Mouse (Mus musculus): ENCODE data around the gene Lepr.
"Not testable (repeated sequence)": the region's sequence is repeated elsewhere in the genome, so short reads cannot be mapped to it uniquely, and the experiment has no call there.

The Lepr gene

DNA sequence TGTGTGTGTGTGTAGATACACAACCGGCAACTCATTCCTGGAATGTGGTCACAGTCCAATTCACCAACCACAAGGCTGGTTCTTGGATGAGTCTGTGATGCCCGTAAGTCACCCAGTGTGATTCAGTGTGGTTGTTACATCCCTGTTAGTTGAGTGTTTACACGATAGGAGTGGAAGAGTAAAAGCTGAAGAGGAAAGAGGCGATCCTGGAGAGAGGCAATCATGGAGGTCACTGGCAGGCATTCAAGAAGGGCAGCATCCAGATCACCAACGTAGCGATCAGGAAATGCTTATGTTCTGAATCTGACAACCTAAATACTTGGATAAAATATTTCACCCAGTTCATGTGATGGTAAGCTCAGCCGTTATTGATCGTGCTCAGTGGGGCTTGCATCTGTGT, 1.9 kb upstream of the Lepr start:
- no peak for ATAC-seq (ENCODE audit: insufficient number of reproducible peaks, low FRiP score, low TSS enrichment)

GRCm38 (mm10) chr4:101715805-101716204, 1.4 kb upstream of the Lepr start:
- no peak for ATAC-seq (ENCODE audit: insufficient number of reproducible peaks, low FRiP score, low TSS enrichment)

GRCm38 (mm10) chr4:101718991-101719580, 1.9 kb downstream of the Lepr start:
- no peak for ATAC-seq (ENCODE audit: insufficient number of reproducible peaks, low FRiP score, low TSS enrichment)

DNA sequence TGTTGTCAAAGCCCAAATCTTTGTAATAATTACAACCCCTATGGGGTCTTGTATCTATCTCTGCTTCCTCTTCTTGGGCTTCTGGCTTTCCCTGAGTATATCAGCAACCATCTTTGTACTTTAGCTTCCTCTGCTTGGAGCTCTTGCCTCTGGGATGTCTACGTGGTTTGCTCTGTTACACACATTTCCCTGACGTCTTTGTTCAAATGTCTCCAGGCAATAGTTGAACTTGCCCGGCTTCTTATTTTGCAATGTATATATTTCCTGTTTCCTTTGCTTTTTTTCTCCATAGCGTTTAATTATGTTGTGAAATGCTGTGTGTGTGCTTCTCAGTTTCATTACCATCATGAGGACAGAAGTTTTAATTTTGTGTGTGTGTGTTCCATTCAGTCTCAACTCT, 4.5 kb downstream of the Lepr start:
- no peak for ATAC-seq (ENCODE audit: insufficient number of reproducible peaks, low FRiP score, low TSS enrichment)

DNA sequence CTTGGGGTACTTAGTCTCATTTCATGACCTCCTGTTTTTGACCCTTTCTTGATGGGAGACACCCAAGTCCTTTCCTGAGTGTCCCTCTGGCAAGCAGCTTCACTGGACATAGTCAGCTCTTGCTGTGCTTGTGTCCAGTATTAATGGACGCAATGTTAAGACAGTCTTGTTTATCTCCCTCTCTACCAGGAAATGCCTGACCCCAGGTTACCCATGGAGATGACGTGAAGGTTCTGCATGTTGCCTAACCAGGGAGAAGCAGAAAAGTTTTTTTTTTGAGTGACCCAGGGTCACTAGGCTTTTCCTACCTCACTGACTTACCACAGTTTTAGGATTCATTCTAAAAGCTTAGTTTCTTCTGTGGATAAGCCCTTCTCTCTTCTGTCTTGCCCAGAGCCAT, 24.8 kb downstream of the Lepr start:
- ATAC-seq (ENCODE audit: insufficient number of reproducible peaks, low FRiP score, low TSS enrichment): no peak

- no peak for ATAC-seq (ENCODE audit: insufficient number of reproducible peaks, low FRiP score, low TSS enrichment)
Observed at GRCm38 (mm10) chr4:101745534-101745933, 28.3 kb downstream of the Lepr start.

DNA sequence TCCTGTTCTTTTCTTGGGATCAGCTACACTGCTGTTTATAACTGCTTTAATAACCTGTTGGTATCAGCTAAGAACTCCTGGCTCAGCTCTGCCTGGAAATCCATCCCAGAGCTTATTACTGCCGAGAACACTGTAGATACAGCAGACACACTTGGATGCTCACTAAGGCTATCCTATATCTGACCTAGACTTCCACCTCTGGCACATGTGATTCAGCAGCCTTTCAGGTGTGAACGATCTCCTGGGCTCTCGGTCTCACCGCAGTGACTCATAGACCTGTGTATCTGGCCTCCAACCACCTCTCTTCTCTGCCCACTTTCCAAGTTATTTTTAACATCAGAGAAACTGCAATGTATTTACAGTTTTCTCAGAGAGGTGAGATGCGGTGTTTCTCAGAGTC, 43.3 kb downstream of the Lepr start:
- no peak for ATAC-seq (ENCODE audit: insufficient number of reproducible peaks, low FRiP score, low TSS enrichment)

DNA sequence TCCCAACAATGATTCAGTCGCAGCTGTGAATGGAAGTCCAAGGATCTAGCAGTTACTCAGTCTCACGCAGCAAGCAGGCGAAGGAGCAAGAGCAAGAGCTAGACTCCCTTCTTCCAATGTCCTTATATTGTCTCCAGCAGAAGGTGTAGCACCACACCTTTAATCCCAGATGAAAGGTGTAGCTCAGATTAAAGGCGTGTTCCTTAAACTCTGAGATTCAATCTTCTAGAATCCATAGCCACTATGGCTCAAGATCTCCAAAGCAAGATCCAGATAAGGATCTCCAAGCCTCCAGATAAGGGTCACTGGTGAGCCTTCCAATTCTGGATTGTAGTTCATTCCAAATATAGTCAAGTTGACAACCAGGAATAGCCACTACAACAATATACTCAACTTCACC, 126.7 kb downstream of the Lepr start, which contains the start of gene B020004J07Rik:
Gene B020004J07Rik (minus strand): TSS at position 101 of the 400 bp plus-strand sequence.
- ATAC-seq (ENCODE audit: insufficient number of reproducible peaks, low FRiP score, low TSS enrichment): not testable (repeated sequence)

- no peak for ATAC-seq (ENCODE audit: insufficient number of reproducible peaks, low FRiP score, low TSS enrichment)
Observed at GRCm38 (mm10) chr4:101850908-101851307, 133.7 kb downstream of the Lepr start.

- ATAC-seq (ENCODE audit: insufficient number of reproducible peaks, low FRiP score, low TSS enrichment): no peak
Observed at GRCm38 (mm10) chr4:101860873-101861272, 143.7 kb downstream of the Lepr start.

DNA sequence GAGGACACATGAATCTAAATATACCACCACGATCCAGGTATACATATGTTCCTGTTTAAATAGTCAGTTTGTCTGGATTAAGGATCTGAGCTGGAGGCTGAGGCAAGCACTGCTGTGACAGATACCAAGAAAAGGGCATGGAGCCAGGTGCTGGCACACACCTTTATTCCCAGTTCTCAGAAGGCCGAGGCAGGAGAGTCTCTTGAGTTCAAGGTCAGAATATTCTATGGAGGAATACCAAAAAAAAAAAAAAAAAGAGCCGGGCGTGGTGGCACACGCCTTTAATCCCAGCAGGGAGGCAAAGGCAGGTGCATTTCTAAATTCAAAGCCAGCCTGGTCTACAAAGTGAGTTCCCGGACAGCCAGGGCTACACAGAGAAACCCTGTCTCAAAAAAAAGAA, 145.1 kb downstream of the Lepr start:
- no peak for ATAC-seq (ENCODE audit: insufficient number of reproducible peaks, low FRiP score, low TSS enrichment)
